Mouse (Mus musculus): Measurements from ENCODE around the gene Fhdc1. TPM values are rescaled to one million over a fixed set of nuclear protein-coding genes. Genes with fewer than 3 reads are reported as not detected.

The Fhdc1 gene
- polyA plus RNA-seq, 1 experiment: 0.44 TPM

- Histone ChIP-seq H3K27me3 (ENCODE audit: control insufficient read depth, insufficient read depth, insufficient read length) (no peaks in the 10 kb centered on the region), H3K79me3 (ENCODE audit: low read depth) (no peaks in the 10 kb centered on the region), H3K36me3 (ENCODE audit: control insufficient read depth, insufficient read depth) (no peaks in the 10 kb centered on the region), H3ac (ENCODE audit: control insufficient read depth, insufficient read length, low read depth) (no peak overlapping the region), H3K4me3 (ENCODE audit: insufficient read depth, poor library complexity, severe bottlenecking) (no peak overlapping the region), H3K79me2 (ENCODE audit: control insufficient read depth, insufficient read depth) (no peaks in the 10 kb centered on the region)
- no peak for TF ChIP-seq MAX (IDR thresholded peaks at IDR 0.05)
- no peak for TF ChIP-seq CEBPB (IDR thresholded peaks at IDR 0.05; ENCODE audit: low read depth)
- TF ChIP-seq MYOD1 (IDR thresholded peaks at IDR 0.05; ENCODE audit: control insufficient read depth, insufficient read length, low read depth): no peak
- no peak for TF ChIP-seq USF1 (IDR thresholded peaks at IDR 0.05; ENCODE audit: low read depth)
- TF ChIP-seq CTCF (IDR thresholded peaks at IDR 0.05; ENCODE audit: control insufficient read depth, insufficient read depth, insufficient read length): no peak
- TF ChIP-seq MYOG (IDR thresholded peaks at IDR 0.05; ENCODE audit: control insufficient read depth, extremely low read depth, insufficient read length): no peak
- no peak for TF ChIP-seq FOSL1 (IDR thresholded peaks at IDR 0.05; ENCODE audit: insufficient read depth, low read length, poor library complexity, severe bottlenecking)
These were observed 77.5 kb downstream of the Fhdc1 start for GRCm38 (mm10) chr3:84402716-84403115.

- no peak overlapping the region for H3ac ChIP-seq (ENCODE audit: control insufficient read depth, insufficient read length, low read depth)
- H3K27me3 ChIP-seq (ENCODE audit: control insufficient read depth, insufficient read depth, insufficient read length): no peaks in the 10 kb centered on the region
- TF ChIP-seq FOSL1 (IDR thresholded peaks at IDR 0.05; ENCODE audit: insufficient read depth, low read length, poor library complexity, severe bottlenecking) (no peak), USF1 (IDR thresholded peaks at IDR 0.05; ENCODE audit: low read depth) (no peak), MYOD1 (IDR thresholded peaks at IDR 0.05; ENCODE audit: control insufficient read depth, insufficient read length, low read depth) (no peak), MYOG (IDR thresholded peaks at IDR 0.05; ENCODE audit: control insufficient read depth, extremely low read depth, insufficient read length) (no peak), CEBPB (IDR thresholded peaks at IDR 0.05; ENCODE audit: low read depth) (no peak), CTCF (IDR thresholded peaks at IDR 0.05; ENCODE audit: control insufficient read depth, insufficient read depth, insufficient read length) (no peak), MAX (IDR thresholded peaks at IDR 0.05) (no peak)
- H3K79me2 ChIP-seq (ENCODE audit: control insufficient read depth, insufficient read depth): no peaks in the 10 kb centered on the region
- no peak overlapping the region for H3K4me3 ChIP-seq (ENCODE audit: insufficient read depth, poor library complexity, severe bottlenecking)
- no peaks in the 10 kb centered on the region for H3K79me3 ChIP-seq (ENCODE audit: low read depth)
- H3K36me3 ChIP-seq (ENCODE audit: control insufficient read depth, insufficient read depth): no peaks in the 10 kb centered on the region
These were observed 82.3 kb downstream of the Fhdc1 start for GRCm38 (mm10) chr3:84397976-84398375.

DNA sequence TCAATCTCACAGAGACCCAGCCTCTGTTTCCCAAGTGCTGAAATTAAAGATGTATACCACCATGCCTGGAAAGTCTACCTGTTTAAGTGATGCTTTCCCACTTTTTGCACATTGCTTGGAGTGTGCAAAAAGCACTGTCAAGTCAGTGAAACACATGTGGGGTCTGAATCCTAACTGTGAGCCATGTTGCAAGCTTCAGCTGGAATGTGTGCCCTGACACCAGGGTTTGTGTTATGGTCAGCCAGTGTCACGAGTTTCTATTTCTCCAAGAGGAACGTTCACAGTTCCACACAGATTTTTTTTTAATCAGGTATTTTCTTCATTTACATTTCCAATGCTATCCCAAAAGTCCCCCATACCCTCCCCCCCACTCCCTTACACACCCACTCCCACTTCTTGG lies 84.0 kb downstream of the Fhdc1 start:
- Histone ChIP-seq H3K36me3 (ENCODE audit: control insufficient read depth, insufficient read depth) (no peaks in the 10 kb centered on the region), H3ac (ENCODE audit: control insufficient read depth, insufficient read length, low read depth) (no peak overlapping the region), H3K4me3 (ENCODE audit: insufficient read depth, poor library complexity, severe bottlenecking) (no peak overlapping the region), H3K79me2 (ENCODE audit: control insufficient read depth, insufficient read depth) (no peaks in the 10 kb centered on the region), H3K27me3 (ENCODE audit: control insufficient read depth, insufficient read depth, insufficient read length) (no peaks in the 10 kb centered on the region), H3K79me3 (ENCODE audit: low read depth) (no peaks in the 10 kb centered on the region)
- TF ChIP-seq MYOD1 (IDR thresholded peaks at IDR 0.05; ENCODE audit: control insufficient read depth, insufficient read length, low read depth) (no peak), CTCF (IDR thresholded peaks at IDR 0.05; ENCODE audit: control insufficient read depth, insufficient read depth, insufficient read length) (no peak), MAX (IDR thresholded peaks at IDR 0.05) (no peak), USF1 (IDR thresholded peaks at IDR 0.05; ENCODE audit: low read depth) (no peak), CEBPB (IDR thresholded peaks at IDR 0.05; ENCODE audit: low read depth) (no peak), MYOG (IDR thresholded peaks at IDR 0.05; ENCODE audit: control insufficient read depth, extremely low read depth, insufficient read length) (no peak), FOSL1 (IDR thresholded peaks at IDR 0.05; ENCODE audit: insufficient read depth, low read length, poor library complexity, severe bottlenecking) (no peak)

GRCm38 (mm10) chr3:84395840-84396239 lies 84.4 kb downstream of the Fhdc1 start:
- Histone ChIP-seq H3K79me3 (ENCODE audit: low read depth) (no peaks in the 10 kb centered on the region), H3K36me3 (ENCODE audit: control insufficient read depth, insufficient read depth) (no peaks in the 10 kb centered on the region)

DNA sequence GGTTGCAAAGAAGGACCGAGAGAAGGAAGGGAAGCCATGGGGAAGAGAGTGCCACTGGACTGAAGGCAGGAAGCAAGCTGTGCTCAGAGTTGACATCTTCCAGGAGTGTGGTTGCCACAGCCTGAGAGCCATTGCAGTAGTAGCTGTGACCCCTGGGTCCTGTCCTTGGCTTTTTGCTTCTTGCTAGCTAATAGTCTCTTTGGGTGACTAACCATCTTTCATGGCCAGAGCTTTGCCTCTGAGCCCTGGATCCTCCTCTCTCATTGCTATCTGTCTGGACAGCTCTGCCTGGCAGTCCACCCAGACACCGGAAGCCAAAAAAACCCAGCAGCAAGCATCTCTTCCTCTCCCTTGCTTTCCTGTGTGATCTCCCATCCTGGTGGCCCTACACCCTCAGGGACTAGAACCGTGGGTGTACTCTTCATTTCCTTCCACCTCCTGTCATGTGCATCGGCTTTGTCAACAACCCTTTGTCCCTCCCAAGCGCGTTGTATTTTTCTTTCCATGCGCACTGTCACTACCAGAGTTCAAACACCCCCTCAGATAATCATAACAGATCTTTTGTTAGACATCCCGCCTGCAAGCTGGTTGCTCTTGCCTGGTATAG lies 85.3 kb downstream of the Fhdc1 start:
- H3K4me3 ChIP-seq (ENCODE audit: insufficient read depth, poor library complexity, severe bottlenecking): no peak overlapping the region
- TF ChIP-seq FOSL1 (IDR thresholded peaks at IDR 0.05; ENCODE audit: insufficient read depth, low read length, poor library complexity, severe bottlenecking) (no peak), USF1 (IDR thresholded peaks at IDR 0.05; ENCODE audit: low read depth) (no peak), CEBPB (IDR thresholded peaks at IDR 0.05; ENCODE audit: low read depth) (no peak), MYOG (IDR thresholded peaks at IDR 0.05; ENCODE audit: control insufficient read depth, extremely low read depth, insufficient read length) (no peak), CTCF (IDR thresholded peaks at IDR 0.05; ENCODE audit: control insufficient read depth, insufficient read depth, insufficient read length) (no peak), MAX (IDR thresholded peaks at IDR 0.05) (no peak), MYOD1 (IDR thresholded peaks at IDR 0.05; ENCODE audit: control insufficient read depth, insufficient read length, low read depth) (no peak)

More at GRCm38 (mm10) chr3:84395840-84396239, 84.4 kb downstream of the Fhdc1 start:
- Histone ChIP-seq H3K27me3 (ENCODE audit: control insufficient read depth, insufficient read depth, insufficient read length) (no peaks in the 10 kb centered on the region), H3K79me2 (ENCODE audit: control insufficient read depth, insufficient read depth) (no peaks in the 10 kb centered on the region), H3ac (ENCODE audit: control insufficient read depth, insufficient read length, low read depth) (no peak overlapping the region), H3K4me3 (ENCODE audit: insufficient read depth, poor library complexity, severe bottlenecking) (no peak overlapping the region)
- TF ChIP-seq CEBPB (IDR thresholded peaks at IDR 0.05; ENCODE audit: low read depth): no peak
- TF ChIP-seq MYOG (IDR thresholded peaks at IDR 0.05; ENCODE audit: control insufficient read depth, extremely low read depth, insufficient read length): no peak
- TF ChIP-seq MAX (IDR thresholded peaks at IDR 0.05): no peak
- no peak for TF ChIP-seq CTCF (IDR thresholded peaks at IDR 0.05; ENCODE audit: control insufficient read depth, insufficient read depth, insufficient read length)
- no peak for TF ChIP-seq USF1 (IDR thresholded peaks at IDR 0.05; ENCODE audit: low read depth)
- no peak for TF ChIP-seq FOSL1 (IDR thresholded peaks at IDR 0.05; ENCODE audit: insufficient read depth, low read length, poor library complexity, severe bottlenecking)

More for the DNA sequence above, 85.3 kb downstream of the Fhdc1 start:
- Histone ChIP-seq H3ac (ENCODE audit: control insufficient read depth, insufficient read length, low read depth) (no peak overlapping the region), H3K79me3 (ENCODE audit: low read depth) (no peaks in the 10 kb centered on the region), H3K36me3 (ENCODE audit: control insufficient read depth, insufficient read depth) (no peaks in the 10 kb centered on the region), H3K79me2 (ENCODE audit: control insufficient read depth, insufficient read depth) (no peaks in the 10 kb centered on the region), H3K27me3 (ENCODE audit: control insufficient read depth, insufficient read depth, insufficient read length) (no peaks in the 10 kb centered on the region)

Other genes starting within 250 kb of the Fhdc1 start
- gene Trim2, start 173.6 kb downstream of the Fhdc1 start, polyA plus RNA-seq (2012; fragmentation: generic; extraction: Trizol): 2.4 TPM
- gene Arfip1, start 102.2 kb upstream of the Fhdc1 start, polyA plus RNA-seq (2012; fragmentation: generic; extraction: Trizol): 16.6 TPM
- not detected for gene Tigd4, start 113.1 kb upstream of the Fhdc1 start, polyA plus RNA-seq (2012; fragmentation: generic; extraction: Trizol)
- gene Tmem154, start 185.8 kb upstream of the Fhdc1 start, polyA plus RNA-seq (2012; fragmentation: generic; extraction: Trizol): 0.13 TPM